Mouse (Mus musculus) retina, postnatal 7 days (tissue): Measurements from ENCODE around the gene Esd.

Source experiments
- DNase-seq: peaks from one replicate; pipeline ENCODE4 v3.0.0-alpha.2; 2012; ENCODE audit warnings: low read depth, low spot score

Gene Esd

DNA sequence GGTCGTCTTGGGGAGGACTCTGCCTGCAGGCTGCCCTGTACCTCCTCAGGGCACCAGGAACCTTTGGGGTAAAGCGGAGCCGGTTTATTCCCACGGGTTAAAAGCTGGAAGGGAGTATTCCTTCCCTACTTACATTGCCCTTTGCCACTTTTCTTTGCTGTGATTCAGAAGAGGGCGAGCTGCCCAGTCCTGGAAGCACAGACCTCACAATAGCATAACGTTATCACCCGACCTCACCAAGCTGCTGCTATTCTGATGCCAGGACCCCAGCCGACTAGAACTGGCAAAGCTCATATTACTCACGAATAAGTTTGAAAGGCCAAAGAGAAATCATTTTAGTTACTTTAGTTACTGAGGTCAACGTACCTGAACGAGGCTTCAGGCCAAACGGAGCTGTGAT, 62.8 kb downstream of the Esd start:
- no peak for DNase-seq

DNA sequence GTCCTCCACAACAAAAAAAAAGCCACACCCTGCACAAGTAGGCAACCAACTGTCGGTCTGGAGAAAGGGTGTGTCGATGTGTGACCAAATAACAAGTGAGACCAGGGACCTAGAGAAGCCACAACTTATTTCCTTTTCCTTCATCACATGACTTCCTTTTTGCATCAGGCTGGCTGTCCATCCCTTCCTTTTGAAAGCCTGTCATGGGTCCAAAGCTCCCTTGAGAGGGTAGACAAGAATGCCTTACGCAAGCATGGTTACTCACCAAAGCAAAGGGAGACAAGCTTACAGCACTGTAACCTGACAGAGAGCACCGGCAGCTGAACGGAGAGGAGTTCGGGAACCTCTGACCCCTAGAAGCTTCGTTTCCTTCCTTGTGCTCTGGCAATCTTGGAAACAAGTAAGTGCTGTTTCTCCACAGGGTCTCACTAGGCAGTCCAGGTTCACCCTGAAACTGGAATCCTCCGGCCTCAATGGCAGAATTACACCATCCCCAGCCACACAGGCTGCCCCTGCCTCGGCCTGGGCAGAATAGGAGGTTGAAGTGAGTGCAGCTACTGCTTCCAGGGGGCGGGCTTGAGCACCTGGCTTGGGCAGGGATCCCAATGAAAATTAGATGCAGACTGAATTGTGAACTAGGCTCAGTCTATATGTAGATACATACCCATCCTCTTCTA, 65.4 kb downstream of the Esd start:
- no peak for DNase-seq

DNA sequence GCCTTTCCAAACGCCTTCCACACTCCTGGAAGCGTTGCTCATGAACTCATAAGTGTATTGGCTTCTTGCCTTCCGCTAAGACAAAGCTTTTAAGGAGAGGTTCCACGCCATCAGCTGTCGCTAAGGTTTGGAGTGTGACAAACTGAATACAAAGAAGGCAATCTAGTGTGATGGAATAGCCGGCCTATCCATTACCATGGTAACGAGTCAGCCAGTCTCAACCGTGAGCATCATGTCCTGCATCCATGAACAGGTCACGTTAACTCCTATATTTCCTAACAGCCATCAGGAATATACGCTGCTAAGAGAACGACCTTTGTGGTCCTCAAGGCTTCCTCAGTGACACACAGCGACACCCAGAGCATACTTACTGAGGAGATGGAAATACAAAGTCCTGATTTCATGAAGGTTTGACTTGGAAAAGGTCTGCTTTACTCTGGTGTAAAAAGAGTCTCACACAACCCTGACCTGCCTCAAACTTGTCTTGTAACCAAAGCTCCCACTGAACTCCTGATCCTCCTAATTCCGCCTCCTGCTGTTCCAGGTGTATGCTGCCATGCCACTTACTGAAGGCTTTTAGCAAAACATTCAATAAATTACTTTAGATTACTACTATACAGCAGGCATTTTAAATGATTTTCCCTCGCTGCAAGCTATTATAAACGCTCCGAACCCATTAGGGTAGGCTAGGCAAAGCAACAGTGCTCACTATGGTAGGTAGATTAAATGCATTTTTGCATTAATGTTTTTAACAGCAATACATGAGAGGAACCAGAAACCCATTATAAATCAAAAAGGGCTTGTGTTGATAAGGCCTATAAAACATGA, 66.2 kb downstream of the Esd start:
- DNase-seq: no peak
